Comparison of ENCODE assay signal across 8 mouse cellular contexts in genomic region chr5:34636481-34637287, GRCm38 (mm10). TPM values are rescaled to one million over a fixed set of nuclear protein-coding genes. Genes with fewer than 3 reads are reported as not detected.
DNase-seq lines count a peak whose midpoint lies in the region; ATAC-seq lines count a peak whose summit lies in the region.

Gene Mfsd10, minus strand, starts transcription at chr5:34637212.

- peaks cover 16% of the 10 kb centered on the region for H3K4me1 ChIP-seq in hindbrain, embryonic 12.5 days

- peak within 1 kb of the TSS; percentile 65 for H3K9ac ChIP-seq in hindbrain, embryonic 12.5 days

- H3K27ac ChIP-seq in hindbrain, embryonic 12.5 days = peak within 1 kb of the TSS; percentile 72

- peak within 1 kb of the TSS; percentile 55 for H3K4me3 ChIP-seq in hindbrain, embryonic 12.5 days

- H3K9me3 ChIP-seq in hindbrain, embryonic 12.5 days (replicated peaks) = no peaks in the 10 kb centered on the region

- peak; percentile 91 for ATAC-seq in hindbrain, embryonic 12.5 days (ENCODE audit: low FRiP score)

- H3K4me2 ChIP-seq in hindbrain, embryonic 12.5 days (replicated peaks) = peak within 1 kb of the TSS; percentile 62

- no peaks in the 10 kb centered on the region for H3K27me3 ChIP-seq in hindbrain, embryonic 12.5 days

- peak; percentile 89 for DNase-seq in NIH3T3 (ENCODE audit: low read depth)
- DNase-seq in cerebellum, postnatal 10 days = peak; percentile 86 to 90
- DNase-seq in frontal cortex, postnatal 10 days (ENCODE audit: low spot score in 2 of 2) = peak; percentile 79 to 82
- DNase-seq in layer of hippocampus, postnatal 25 days (ENCODE audit: extremely low spot score in 1 of 2, low spot score in 1 of 2) = peak; percentile 58 to 66
- peak; percentile 79 for DNase-seq in lung, postnatal 25 days (ENCODE audit: low spot score)
- peak; percentile 89 for DNase-seq in retina, postnatal 1 day
- DNase-seq in urinary bladder, adult 18-20 months (ENCODE audit: low spot score in 2 of 2) = peak; percentile 58 to 71

- under 1% methylated on average over 48 of the region's 48 CpGs for WGBS in hindbrain, embryonic 12.5 days

- H3K36me3 ChIP-seq in hindbrain, embryonic 12.5 days = peaks cover 74% of the 10 kb centered on the region

RNA-seq across cellular contexts. Expression of gene Mfsd10, which starts in this region (rescaled TPM):
- polyA plus RNA-seq in hindbrain, embryonic 12.5 days (2016; fragmentation: Nextera tagmentation; extraction: Ambion mirVana) = 89.3 and 90.5 TPM in 2 replicates
- total RNA-seq in layer of hippocampus, postnatal 25 days (2021) = 10 to 100 TPM; 38.2 to 42.7 TPM

Comparison
In these comparisons a context has a peak if more than half of its experiments do, and no peak if none do; other contexts are left out.
1. Peak in every context shown above with its lines: DNase-seq, ATAC-seq, H3K4me3 ChIP-seq and H3K27ac ChIP-seq.